Mouse (Mus musculus): ENCODE data around the gene Psmc1.

The Psmc1 gene

GRCm38 (mm10) chr12:100124913-100125798 is 15.2 kb downstream of the Psmc1 start:
- DNase-seq (ENCODE audit: low spot score in 2 of 2), result no peak

DNA sequence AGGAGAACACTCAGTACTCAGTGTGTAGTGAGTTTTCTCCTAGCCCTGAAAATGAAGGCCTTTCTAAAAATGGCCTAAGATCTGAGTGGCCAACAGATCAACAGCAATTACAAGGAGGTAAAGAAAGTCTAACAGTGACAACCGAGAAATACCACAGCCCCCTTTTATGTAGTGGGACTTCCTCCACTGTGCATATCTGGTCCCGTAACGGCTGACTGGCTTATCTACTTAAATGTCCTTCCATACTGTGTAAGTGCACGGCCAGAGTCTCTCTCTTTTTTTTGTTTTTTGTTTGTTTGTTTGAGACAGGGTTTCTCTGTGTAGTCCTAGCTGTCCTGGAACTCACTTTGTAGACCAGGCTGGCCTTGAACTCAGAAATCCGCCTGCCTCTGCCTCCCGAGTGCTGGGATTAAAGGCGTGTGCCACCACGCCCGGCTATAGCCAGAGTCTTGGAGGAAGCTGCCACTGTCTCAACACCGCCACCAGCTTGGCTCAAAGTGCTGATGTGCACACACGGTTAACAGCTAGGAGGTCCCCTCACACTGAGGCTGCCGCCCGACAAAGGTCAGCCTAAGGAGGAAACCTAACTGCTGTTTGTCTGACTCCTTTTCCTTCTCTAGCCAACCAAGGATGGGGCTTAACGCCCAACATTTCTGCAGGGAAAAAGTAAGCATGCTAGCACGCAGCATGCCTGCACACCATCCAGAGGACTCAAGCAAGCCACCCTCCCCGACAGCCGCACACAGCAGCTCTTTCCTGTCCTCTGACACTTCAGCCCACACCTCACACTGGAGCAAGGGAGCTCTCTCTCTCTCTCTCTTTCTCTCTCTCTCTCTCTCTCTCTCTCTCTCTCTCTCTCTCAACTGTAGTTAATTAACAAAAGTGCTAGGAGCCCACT is 17.3 kb downstream of the Psmc1 start:
- DNase-seq (ENCODE audit: low spot score in 2 of 2), result no peak

GRCm38 (mm10) chr12:100127866-100128480 is 18.0 kb downstream of the Psmc1 start:
- peak; percentile 37 to 43 for DNase-seq (ENCODE audit: low spot score in 2 of 2)

- no peak for DNase-seq (ENCODE audit: low spot score in 2 of 2)
Measured at GRCm38 (mm10) chr12:100128522-100128921, 18.6 kb downstream of the Psmc1 start.

- no peak for DNase-seq (ENCODE audit: low spot score in 2 of 2)
Measured at GRCm38 (mm10) chr12:100128961-100129360, 19.0 kb downstream of the Psmc1 start.

DNA sequence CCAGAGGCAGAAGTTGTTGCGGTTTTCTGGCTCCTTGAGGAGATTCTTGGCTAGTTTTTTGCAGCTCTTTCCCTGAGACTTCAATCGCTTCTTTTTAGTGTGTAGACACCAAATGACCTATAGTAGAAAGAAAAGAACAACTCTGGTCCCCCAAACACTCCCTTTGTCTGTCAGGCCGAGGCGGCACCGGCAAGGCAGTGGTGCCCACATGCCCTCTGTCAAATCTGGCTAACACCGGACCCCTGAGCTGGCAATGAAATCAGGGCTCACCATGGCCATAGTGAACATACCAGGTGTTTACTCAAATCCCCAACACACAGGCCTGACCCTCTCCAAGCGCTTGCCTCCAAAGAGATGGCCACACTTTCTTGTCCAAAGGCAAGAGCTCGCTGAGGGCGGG is 21.2 kb downstream of the Psmc1 start:
- DNase-seq (ENCODE audit: low spot score in 2 of 2), result no peak

GRCm38 (mm10) chr12:100131655-100132054 is 21.7 kb downstream of the Psmc1 start:
- DNase-seq (ENCODE audit: low spot score in 2 of 2), result peak; percentile 28 to 44

DNA sequence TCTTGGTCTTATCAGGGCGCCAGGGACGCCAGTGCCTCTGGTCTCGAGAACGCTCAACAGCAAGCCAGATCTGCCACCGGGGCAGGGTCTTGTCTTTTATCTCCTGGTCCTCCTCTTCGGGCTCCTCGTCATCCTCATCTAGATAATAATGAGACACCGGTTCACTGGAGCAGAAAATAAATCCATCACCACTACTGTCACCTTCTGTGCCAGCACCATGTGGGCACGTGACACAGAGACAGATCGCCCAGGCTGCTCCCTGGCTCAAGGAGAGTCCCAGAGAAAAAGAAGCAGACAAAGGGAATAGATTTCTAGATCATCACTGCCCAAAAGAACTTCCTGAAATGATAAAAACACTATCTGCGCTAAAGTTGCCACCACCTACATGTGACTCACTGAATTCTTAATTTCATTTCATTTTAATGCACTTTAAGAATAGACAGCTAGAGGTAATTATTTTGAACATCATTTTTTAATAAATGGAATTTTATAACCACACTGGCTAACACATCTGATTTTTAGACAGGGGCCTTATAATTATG is 24.5 kb downstream of the Psmc1 start:
- no peak for DNase-seq (ENCODE audit: low spot score in 2 of 2)

DNA sequence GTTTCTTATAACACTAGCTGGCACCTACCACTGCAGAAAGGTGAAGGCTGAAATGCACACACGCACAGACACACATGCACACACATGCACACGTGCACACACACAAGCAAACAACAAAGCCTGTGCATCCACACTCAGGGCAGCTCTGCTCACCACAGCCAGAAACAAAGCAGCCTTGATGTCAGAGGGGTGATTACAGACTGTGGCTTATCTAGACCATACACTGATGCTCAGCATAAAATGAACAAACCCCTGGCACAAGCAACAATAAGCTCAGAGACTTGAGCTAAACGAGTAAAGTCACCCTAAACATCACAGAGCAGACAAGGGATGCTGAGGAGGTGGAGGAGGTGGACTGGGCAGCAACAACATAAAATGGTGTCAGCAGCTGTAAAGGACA is 25.2 kb downstream of the Psmc1 start:
- DNase-seq (ENCODE audit: low spot score in 2 of 2), result no peak

DNA sequence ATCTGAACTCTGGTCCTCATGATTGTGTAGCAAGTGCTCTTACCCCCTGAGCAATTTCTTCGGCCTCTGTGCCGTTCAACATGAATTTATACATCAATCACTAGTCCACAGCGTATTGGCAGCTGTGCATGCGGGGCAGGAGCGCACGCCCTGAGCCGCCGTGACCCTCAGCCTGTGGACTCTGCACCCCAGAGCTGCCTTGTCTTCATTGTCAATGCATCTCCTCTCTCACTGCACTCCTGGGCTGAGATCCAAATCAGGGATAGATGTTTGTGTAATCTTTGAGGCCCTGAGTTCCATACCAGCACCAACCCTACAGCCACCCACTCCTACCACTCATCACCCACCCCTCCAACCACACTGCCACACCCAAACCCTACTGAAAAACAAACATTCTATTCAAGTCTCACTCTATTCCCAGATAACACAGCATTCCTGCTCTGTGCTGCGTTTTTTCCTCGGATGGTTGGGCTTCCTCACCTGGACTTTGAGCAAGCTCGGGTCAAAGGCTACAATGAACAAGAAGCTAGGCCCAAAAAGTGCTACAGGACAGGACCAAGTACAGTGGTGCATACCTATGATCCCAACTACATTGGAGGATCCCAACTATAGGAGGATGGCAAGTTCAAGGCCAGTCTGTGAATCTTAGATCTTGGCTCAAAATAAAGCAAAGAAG is 33.0 kb downstream of the Psmc1 start:
- no peak for DNase-seq (ENCODE audit: low spot score in 2 of 2)

DNA sequence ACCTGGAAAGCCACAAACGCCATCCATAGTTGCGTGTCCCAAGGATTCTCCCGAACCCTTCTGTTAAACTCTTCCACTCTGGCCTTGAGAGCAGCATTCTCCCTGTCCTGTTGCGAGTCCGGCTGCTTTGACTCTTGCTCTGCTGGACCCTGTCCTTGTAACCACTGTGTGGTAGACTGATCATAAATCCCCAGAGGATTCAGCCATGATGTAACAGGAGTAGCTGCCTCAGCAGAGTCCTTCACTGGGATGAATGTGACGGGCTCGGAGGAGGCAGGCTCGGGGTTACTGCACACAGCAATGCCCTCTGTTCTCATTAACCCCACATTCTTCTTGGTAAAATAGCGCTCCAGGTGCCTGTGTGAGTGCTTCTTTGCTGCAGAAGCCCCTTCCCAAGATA is 33.8 kb downstream of the Psmc1 start:
- no peak for DNase-seq (ENCODE audit: low spot score in 2 of 2)

DNA sequence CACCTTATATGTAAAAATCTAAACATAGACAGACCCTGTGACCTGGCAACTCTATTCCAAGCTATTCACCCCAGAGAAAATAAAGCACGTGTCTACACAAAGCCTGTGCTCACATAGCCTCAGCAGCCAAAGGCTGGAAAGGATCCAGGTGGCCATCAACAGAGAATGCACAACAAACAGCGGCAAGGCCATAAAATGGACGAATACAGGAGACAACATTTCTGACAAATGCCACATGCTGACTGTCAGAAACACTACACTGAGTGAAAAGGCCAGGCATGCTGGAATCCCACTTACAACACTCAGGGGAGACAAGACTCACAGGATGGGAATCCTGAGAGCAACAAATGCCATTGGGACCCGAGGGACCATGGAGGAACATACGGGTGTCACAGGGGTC is 34.3 kb downstream of the Psmc1 start:
- no peak for DNase-seq (ENCODE audit: low spot score in 2 of 2)

GRCm38 (mm10) chr12:100152466-100152865 is 42.5 kb downstream of the Psmc1 start:
- DNase-seq (ENCODE audit: low spot score in 2 of 2), result no peak

GRCm38 (mm10) chr12:100159261-100159975 is 49.5 kb downstream of the Psmc1 start, which contains the start of gene Nrde2:
Nrde2 (minus strand) TSS chr12:100159653.
- peak; percentile 93 to 94 for DNase-seq (ENCODE audit: low spot score in 2 of 2)

- no peak for DNase-seq (ENCODE audit: low spot score in 2 of 2)
Measured at GRCm38 (mm10) chr12:100164991-100165500, 55.1 kb downstream of the Psmc1 start.

DNA sequence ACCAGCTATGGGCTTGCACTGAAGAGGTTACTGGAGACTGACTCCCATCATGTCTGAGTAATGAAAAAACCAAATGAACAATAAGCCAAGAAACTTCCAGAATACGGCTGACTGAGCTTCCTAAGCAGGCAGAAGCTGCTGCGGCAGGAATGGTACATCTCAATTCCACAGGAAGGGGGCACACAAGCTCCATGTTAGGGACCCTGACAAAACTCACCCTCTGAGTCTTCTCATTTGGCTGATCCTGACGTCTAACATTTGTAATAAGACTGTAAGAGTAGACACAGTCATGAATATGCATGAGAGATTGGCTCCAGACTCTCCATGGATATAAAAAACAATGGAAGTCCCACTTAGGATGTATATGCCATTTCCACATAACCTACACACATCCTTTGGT is 56.2 kb downstream of the Psmc1 start:
- DNase-seq (ENCODE audit: low spot score in 2 of 2), result no peak

DNA sequence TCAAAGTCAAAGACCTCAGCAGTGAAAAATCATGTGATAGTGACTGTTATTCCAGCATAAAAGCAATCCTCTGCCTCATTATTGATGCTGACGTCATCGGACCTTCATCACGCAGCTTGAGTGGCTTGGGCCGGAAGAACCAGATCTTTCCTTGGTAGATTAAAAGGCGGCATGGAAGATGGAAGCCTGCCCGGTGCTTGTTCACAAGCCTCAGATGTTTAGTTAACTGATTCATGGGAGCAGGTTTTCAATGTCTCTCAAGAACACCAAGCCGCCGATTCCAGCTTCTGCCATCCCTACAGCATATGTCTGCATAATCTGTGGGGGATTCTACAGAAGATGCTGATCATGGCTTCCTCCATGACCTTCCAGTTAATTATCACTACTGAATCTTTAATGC is 57.0 kb downstream of the Psmc1 start:
- no peak for DNase-seq (ENCODE audit: low spot score in 2 of 2)

GRCm38 (mm10) chr12:100167502-100167901 is 57.5 kb downstream of the Psmc1 start:
- no peak for DNase-seq (ENCODE audit: low spot score in 2 of 2)

DNA sequence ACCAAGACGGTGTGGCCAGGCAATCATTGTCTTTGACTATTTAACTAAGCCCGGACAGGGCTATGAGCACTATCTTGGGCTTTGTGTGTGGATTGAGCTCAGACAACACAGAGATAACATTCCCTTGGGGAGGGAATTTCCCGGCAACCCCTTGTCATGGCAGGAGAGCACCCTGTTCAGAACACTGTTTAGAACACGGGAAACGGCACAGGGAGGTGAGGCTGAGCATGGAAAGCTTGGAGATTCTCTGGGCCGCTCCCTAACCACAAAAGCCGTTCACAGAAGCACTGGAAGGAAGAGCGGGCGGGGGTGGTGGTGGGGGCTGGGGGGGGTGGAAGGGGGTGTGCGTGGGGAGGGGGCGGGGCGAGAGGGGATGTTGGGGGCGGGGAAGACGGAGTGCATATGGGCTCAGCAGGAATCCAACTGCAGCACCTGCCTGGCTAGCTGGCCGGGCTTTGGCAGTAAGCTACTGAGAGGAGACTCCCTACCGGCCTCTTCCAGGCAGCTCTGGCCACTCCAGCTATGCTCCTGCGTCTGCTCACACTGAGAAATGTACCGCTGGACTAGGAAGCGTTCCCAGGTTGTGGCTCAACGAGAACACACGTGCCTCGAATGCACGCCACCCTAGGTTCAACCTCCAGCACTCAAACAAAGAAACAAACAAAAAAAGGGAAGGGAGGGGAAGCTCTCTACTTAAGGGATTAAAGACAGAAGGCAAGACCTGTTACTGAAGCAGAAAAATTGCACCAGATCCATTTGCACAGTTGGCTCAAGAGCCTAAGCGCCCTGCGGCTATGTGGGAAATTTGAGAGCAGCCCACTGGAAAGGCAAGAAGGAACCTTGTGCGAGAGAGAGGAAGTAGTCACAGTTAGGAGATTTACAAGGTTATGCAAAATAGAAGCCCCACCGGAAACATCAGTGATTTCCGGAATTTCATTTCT is 58.2 kb downstream of the Psmc1 start:
- peak; percentile 24 to 28 for DNase-seq (ENCODE audit: low spot score in 2 of 2)

Data from heart, adult 9 months (tissue).